Mouse (Mus musculus) heart, embryonic 12.5 days (tissue): ENCODE results near the gene Hspe1. TPM values are rescaled to one million over a fixed set of nuclear protein-coding genes. Genes with fewer than 3 reads are reported as not detected.
A peak's percentile ranks its signal among the peaks of the same experiment; 100 is the strongest.

ENCODE experiments used
- ATAC-seq: fragments of 200-750 bp; cut with Nextera tagmentation; 2 replicates; pipeline ENCODE4 v1.8.0; 2017; ENCODE audit warnings: moderate TSS enrichment, moderate library complexity; ENCODE audit not compliant: insufficient number of reproducible peaks, low FRiP score
- H3K27ac ChIP-seq: fragments of 300-500 bp; sonication (generic); 2 replicates; pipeline ENCODE4 v1.5.1; 2016; ENCODE audit warnings: mild to moderate bottlenecking, moderate library complexity; ENCODE audit not compliant: poor library complexity, severe bottlenecking
- H3K27me3 ChIP-seq: fragments of 300-500 bp; sonication (generic); replicated peaks from 2 replicates; pipeline ENCODE4 v1.6.1; 2016; ENCODE audit warnings: mild to moderate bottlenecking, moderate library complexity
- H3K36me3 ChIP-seq: fragments of 300-500 bp; sonication (generic); 2 replicates; pipeline ENCODE4 v1.6.1; 2016; ENCODE audit warnings: mild to moderate bottlenecking, moderate library complexity
- H3K4me1 ChIP-seq: fragments of 300-500 bp; sonication (generic); replicated peaks from 2 replicates; pipeline ENCODE4 v1.6.1; 2016; ENCODE audit warnings: mild to moderate bottlenecking
- H3K4me2 ChIP-seq: fragments of 300-500 bp; sonication (generic); 2 replicates; pipeline ENCODE4 v1.6.1; 2016; ENCODE audit warnings: mild to moderate bottlenecking, moderate library complexity
- H3K4me3 ChIP-seq: fragments of 300-500 bp; sonication (generic); 2 replicates; pipeline ENCODE4 v1.5.1; 2016; ENCODE audit warnings: mild to moderate bottlenecking
- H3K9ac ChIP-seq: fragments of 300-500 bp; sonication (generic); 2 replicates; pipeline ENCODE4 v1.6.1; 2016; ENCODE audit warnings: mild to moderate bottlenecking, moderate library complexity
- H3K9me3 ChIP-seq: fragments of 300-500 bp; sonication (generic); replicated peaks from 2 replicates; pipeline ENCODE4 v1.6.1; 2016; ENCODE audit warnings: mild to moderate bottlenecking, moderate library complexity
- WGBS: fragments of 180-500 bp; shearing (Covaris S2); methylation state at CpG from one replicate; pipeline ENCODE4 v1.1.7; 2016; 5-methylcytosine and 5-hydroxymethylcytosine counted together
- polyA plus RNA-seq: library from polyadenylated mRNA; unstranded; fragments of >200 nt; fragmentation: Nextera tagmentation; extraction: Ambion mirVana; gene quantifications from 2 replicates; pipeline ENCODE4 v1.2.1, GENCODE M21; 2016

Gene Hspe1
- 427 and 428 TPM in 2 replicates for polyA plus RNA-seq

GRCm38 (mm10) chr1:55087932-55088610 is at the start of gene Hspe1, which contains the start of gene Hspd1:
TSS of gene Hspe1 (plus strand) at chr1:55088132.
TSS of gene Hspd1 (minus strand) at chr1:55088243.
- peak within 1 kb of the TSS; percentile 64 for H3K4me3 ChIP-seq
- H3K9ac ChIP-seq, result peak within 1 kb of the TSS; percentile 83
- WGBS, result under 1% methylated on average over 72 of the region's 76 CpGs
- 0 out of 2 replicates have a peak, but pooled peaks cover 3% of the 10 kb centered on the region for H3K9me3 ChIP-seq
- H3K4me1 ChIP-seq, result peaks cover 26% of the 10 kb centered on the region
- H3K36me3 ChIP-seq, result peaks cover 44% of the 10 kb centered on the region
- no peaks in the 10 kb centered on the region for H3K27me3 ChIP-seq
- ATAC-seq, result peak; percentile 95
- peak within 1 kb of the TSS; percentile 84 for H3K4me2 ChIP-seq
- H3K27ac ChIP-seq, result peak within 1 kb of the TSS; percentile 93

DNA sequence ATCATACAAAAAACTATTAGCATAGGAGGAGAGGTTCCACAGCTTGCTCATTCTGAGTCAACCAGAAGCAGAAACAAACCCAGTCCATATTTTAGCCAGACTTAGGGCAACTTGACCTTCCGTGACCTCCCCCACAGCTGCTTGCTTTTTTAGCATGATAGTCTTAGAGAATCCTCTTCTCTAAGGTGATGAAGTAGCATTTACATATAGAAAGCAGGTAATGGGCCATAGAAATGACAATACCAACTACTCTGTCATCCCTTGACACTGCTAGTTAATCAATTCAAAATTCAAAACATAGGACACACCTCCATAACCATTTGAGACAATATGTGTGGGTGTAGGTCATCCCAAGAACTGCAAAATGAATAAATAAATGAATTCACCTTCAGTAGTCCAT is 48.0 kb upstream of the Hspe1 start:
- 80% methylated on average over 1 of the region's 1 CpGs for WGBS
- Histone ChIP-seq H3K27ac (no peak overlapping the region), H3K4me3 (no peak overlapping the region), H3K36me3 (no peaks in the 10 kb centered on the region), H3K4me2 (no peak overlapping the region), H3K27me3 (no peaks in the 10 kb centered on the region), H3K9ac (no peak overlapping the region), H3K4me1 (no peaks in the 10 kb centered on the region), H3K9me3 (peaks cover 21% of the 10 kb centered on the region)
- no peak for ATAC-seq

DNA sequence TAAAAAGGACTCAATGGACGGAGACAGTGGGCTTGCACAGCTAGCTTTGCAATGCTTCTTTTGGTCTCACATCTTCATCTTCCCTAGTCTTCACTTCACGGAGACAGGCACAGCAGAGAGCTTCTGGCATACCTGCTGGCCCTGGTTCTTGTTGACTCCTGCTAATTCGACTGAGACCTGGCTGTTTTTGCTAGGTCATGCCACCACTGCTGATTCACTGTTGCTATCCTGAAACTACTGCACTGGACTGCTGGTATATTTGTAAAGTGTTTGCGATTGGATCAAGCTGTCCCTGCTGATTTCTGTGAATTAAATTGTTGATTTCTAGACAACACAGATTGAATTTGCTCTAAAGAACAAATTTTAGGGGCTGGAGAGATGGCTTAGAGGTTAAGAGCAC is 46.2 kb upstream of the Hspe1 start:
- H3K9me3 ChIP-seq, result peaks cover 21% of the 10 kb centered on the region
- no peak overlapping the region for H3K27ac ChIP-seq
- ATAC-seq, result peak; percentile 73; the same call in 1 of the 2 replicates
- no peaks in the 10 kb centered on the region for H3K36me3 ChIP-seq
- H3K4me3 ChIP-seq, result no peak overlapping the region
- no peak overlapping the region for H3K9ac ChIP-seq
- H3K4me1 ChIP-seq, result no peaks in the 10 kb centered on the region
- 82% methylated on average over 4 of the region's 4 CpGs for WGBS
- H3K27me3 ChIP-seq, result no peaks in the 10 kb centered on the region
- no peak overlapping the region for H3K4me2 ChIP-seq

DNA sequence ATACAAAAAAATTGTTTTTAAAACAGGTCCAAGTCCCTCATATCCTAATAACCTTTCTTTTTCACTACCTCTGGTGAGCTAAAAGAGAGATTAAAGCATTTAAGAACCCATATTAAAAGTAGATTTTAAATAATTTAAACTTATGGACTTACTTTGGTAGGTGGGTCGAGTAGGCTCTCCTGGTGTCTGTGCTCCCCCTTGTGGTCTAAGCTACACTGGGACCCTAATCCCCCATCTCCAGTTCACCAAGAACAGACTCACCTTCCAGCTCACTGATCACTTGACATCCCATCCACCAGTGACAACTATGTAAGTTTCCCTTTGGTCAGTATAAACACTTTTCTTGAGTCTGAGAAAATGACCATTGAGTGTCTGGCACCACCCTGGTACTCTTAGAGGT is 45.7 kb upstream of the Hspe1 start:
- H3K9ac ChIP-seq, result no peak overlapping the region
- 70% methylated on average over 1 of the region's 1 CpGs for WGBS
- no peak for ATAC-seq
- peaks cover 21% of the 10 kb centered on the region for H3K9me3 ChIP-seq
- H3K4me3 ChIP-seq, result no peak overlapping the region
- H3K4me1 ChIP-seq, result no peaks in the 10 kb centered on the region
- H3K36me3 ChIP-seq, result no peaks in the 10 kb centered on the region
- no peak overlapping the region for H3K27ac ChIP-seq
- H3K4me2 ChIP-seq, result no peak overlapping the region
- H3K27me3 ChIP-seq, result no peaks in the 10 kb centered on the region

DNA sequence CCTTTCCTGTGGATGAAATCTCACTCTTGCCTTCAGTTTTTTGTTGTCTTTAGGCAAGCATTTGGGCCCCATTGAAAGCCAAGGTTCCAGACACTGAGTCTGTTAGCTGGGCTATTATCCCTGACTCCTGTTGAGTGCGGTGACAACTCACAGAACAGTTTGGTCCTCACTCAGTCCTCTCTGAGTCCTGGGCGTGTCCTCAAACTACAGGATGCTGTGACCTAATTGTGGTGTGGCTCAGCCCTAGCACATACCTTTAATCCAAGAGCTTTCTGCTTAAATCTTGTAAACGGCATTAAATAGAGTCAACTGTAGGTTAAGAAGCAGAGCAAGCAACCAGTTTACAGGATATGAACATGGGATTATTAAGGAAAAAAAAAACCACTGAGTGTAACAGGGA is 44.8 kb upstream of the Hspe1 start:
- H3K9me3 ChIP-seq, result peaks cover 21% of the 10 kb centered on the region
- no peak overlapping the region for H3K4me2 ChIP-seq
- no peaks in the 10 kb centered on the region for H3K36me3 ChIP-seq
- WGBS, result 71% methylated on average over 3 of the region's 3 CpGs
- H3K9ac ChIP-seq, result no peak overlapping the region
- no peak overlapping the region for H3K4me3 ChIP-seq
- no peaks in the 10 kb centered on the region for H3K4me1 ChIP-seq
- H3K27ac ChIP-seq, result no peak overlapping the region
- no peak for ATAC-seq
- no peaks in the 10 kb centered on the region for H3K27me3 ChIP-seq

DNA sequence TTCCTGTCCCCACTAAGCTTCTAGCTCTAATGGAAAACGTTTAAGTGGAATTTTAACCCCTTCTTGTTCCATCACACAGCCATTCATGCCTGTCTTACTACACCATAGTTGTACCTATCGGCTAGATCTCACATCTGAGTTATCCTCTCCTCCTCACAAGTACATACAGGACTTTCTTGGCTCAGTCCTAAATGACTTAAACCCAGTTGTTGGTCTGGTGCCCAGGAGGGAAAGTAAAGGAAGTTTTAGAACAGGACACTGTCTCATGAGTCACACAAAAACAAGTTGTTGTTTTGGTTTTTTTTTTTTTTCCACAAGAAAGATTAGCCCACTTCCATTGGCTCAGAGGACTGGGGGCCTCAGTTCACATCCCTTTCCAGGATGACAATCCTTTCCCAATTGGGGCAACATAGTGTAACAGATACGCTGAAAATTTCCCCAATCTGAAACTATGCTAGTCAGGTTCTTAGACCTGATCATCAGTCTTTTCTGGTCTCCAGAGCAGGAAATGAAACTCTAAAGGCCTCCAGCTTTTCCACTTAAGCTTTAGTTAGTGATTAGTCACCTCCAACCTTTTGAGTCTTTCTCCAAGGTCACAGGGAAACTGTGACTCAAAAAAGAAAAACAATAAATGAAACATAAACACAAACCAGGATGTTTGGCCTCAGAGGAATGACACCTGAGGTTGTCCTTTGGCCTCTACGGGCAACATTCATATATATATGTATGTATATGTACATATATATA is 38.9 kb upstream of the Hspe1 start:
- no peak overlapping the region for H3K27ac ChIP-seq
- peaks cover 8% of the 10 kb centered on the region for H3K4me1 ChIP-seq
- ATAC-seq, result no peak
- no peak overlapping the region for H3K4me2 ChIP-seq
- no peaks in the 10 kb centered on the region for H3K9me3 ChIP-seq
- no peaks in the 10 kb centered on the region for H3K27me3 ChIP-seq
- H3K4me3 ChIP-seq, result no peak overlapping the region
- 55% methylated on average over 4 of the region's 4 CpGs for WGBS
- H3K36me3 ChIP-seq, result no peaks in the 10 kb centered on the region
- no peak overlapping the region for H3K9ac ChIP-seq

DNA sequence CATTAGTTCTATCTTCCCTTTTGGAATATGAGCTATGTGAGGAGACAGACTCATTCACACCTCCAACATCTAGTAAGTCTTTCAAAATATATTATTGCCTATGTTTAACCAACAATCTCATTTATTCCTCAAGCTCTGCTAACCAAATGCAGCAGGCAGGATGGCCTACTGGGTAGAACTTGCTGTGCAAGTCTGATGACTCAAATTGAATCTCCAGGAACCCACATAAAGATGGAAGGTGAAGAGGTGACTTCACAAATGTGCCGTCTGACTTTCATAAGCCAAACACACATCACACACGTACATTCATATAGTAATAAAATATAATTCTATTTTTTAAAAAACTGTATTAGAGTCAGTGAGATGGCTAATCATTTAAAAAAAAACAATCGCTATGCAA is 36.3 kb upstream of the Hspe1 start:
- H3K36me3 ChIP-seq, result peaks cover 11% of the 10 kb centered on the region
- H3K9ac ChIP-seq, result no peak overlapping the region
- H3K27ac ChIP-seq, result no peak overlapping the region
- no peak overlapping the region for H3K4me3 ChIP-seq
- H3K4me1 ChIP-seq, result peaks cover 13% of the 10 kb centered on the region
- 73% methylated on average over 3 of the region's 3 CpGs for WGBS
- peak overlapping the region; percentile 87 for H3K4me2 ChIP-seq
- no peaks in the 10 kb centered on the region for H3K9me3 ChIP-seq
- H3K27me3 ChIP-seq, result no peaks in the 10 kb centered on the region
- no peak for ATAC-seq

DNA sequence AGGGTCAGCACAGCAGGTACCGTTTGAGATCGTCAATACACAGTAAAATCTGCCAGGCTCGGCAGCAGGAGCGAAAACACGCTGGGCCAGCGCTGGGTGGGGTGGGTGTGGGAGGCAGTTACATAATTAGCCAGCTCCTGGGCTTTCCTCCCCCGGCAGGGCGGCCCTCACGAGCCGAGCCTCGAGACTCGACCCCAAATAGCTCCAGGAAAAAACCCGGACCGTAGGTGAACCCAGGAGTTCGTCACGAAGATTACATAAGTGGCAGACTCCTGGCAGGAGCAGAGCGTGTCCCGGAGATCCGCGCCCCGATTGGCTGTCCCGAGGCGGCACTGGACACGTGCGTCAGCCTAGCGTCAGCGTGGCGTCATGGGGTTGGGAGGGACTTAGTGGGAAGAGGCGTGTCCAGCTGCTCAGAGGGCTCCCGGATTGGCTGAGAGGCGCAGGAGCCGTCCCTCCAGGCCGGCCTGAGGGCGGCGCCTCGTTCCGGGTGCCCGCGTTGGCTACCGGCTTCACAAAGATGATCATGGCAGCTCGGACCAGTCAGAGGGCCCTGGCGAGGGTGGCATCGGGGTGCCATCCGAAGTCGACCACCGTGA is 35.5 kb upstream of the Hspe1 start, which contains the start of gene Coq10b:
Gene Coq10b (plus strand): TSS at position 416 of the 599 bp plus-strand sequence.
- H3K27ac ChIP-seq, result peak within 1 kb of the TSS; percentile 97
- H3K4me1 ChIP-seq, result peaks cover 13% of the 10 kb centered on the region
- H3K4me3 ChIP-seq, result peak within 1 kb of the TSS; percentile 98
- H3K9me3 ChIP-seq, result no peaks in the 10 kb centered on the region
- peaks cover 16% of the 10 kb centered on the region for H3K36me3 ChIP-seq
- H3K9ac ChIP-seq, result peak within 1 kb of the TSS; percentile 85
- under 1% methylated on average over 46 of the region's 46 CpGs for WGBS
- H3K4me2 ChIP-seq, result peak within 1 kb of the TSS; percentile 87
- no peaks in the 10 kb centered on the region for H3K27me3 ChIP-seq
- peak; percentile 100 for ATAC-seq

GRCm38 (mm10) chr1:55053005-55053404 is 34.9 kb upstream of the Hspe1 start:
- peak overlapping the region; percentile 97 for H3K27ac ChIP-seq
- WGBS, result under 1% methylated on average over 42 of the region's 42 CpGs
- peaks cover 16% of the 10 kb centered on the region for H3K36me3 ChIP-seq
- H3K27me3 ChIP-seq, result no peaks in the 10 kb centered on the region
- peak overlapping the region; percentile 87 for H3K4me2 ChIP-seq
- H3K4me3 ChIP-seq, result peak overlapping the region; percentile 98
- ATAC-seq, result peak; percentile 87
- peak overlapping the region; percentile 85 for H3K9ac ChIP-seq
- H3K9me3 ChIP-seq, result no peaks in the 10 kb centered on the region
- peaks cover 13% of the 10 kb centered on the region for H3K4me1 ChIP-seq

GRCm38 (mm10) chr1:55053596-55053995 is 34.3 kb upstream of the Hspe1 start:
- peaks cover 16% of the 10 kb centered on the region for H3K36me3 ChIP-seq
- H3K4me2 ChIP-seq, result peak overlapping the region; percentile 87
- H3K9ac ChIP-seq, result peak overlapping the region; percentile 85
- H3K9me3 ChIP-seq, result no peaks in the 10 kb centered on the region
- H3K4me3 ChIP-seq, result peak overlapping the region; percentile 98
- H3K27ac ChIP-seq, result peak overlapping the region; percentile 97; the same call in 1 of the 2 replicates
- ATAC-seq, result no peak
- H3K27me3 ChIP-seq, result no peaks in the 10 kb centered on the region
- H3K4me1 ChIP-seq, result peaks cover 14% of the 10 kb centered on the region
- 56% methylated on average over 4 of the region's 4 CpGs for WGBS
